Mouse (Mus musculus) stomach, embryonic 16.5 days (tissue): ENCODE results near the gene Arid1a. TPM values are rescaled to one million over a fixed set of nuclear protein-coding genes. Genes with fewer than 3 reads are reported as not detected.

Experiments
- ATAC-seq: fragments of 200-750 bp; cut with Nextera tagmentation; 2 replicates; pipeline ENCODE4 v1.8.0; 2017; ENCODE audit warnings: moderate number of reproducible peaks, moderate TSS enrichment; ENCODE audit not compliant: insufficient read depth, low FRiP score
- H3K27ac ChIP-seq: fragments of 300-500 bp; sonication (generic); 2 replicates; pipeline ENCODE4 v1.5.1; 2014; ENCODE audit warnings: low read length
- H3K27me3 ChIP-seq: fragments of 300-500 bp; sonication (generic); 2 replicates; pipeline ENCODE4 v1.6.1; 2014; ENCODE audit warnings: low read length, control low read depth, mixed read lengths; ENCODE audit not compliant: control insufficient read depth, insufficient read depth
- H3K36me3 ChIP-seq: fragments of 300-500 bp; sonication (generic); 2 replicates; pipeline ENCODE4 v1.6.1; 2014; ENCODE audit warnings: low read length; ENCODE audit not compliant: control insufficient read depth, insufficient read depth
- H3K4me1 ChIP-seq: fragments of 300-500 bp; sonication (generic); 2 replicates; pipeline ENCODE4 v1.6.1; 2014; ENCODE audit warnings: low read length, control low read depth, mixed read lengths; ENCODE audit not compliant: control insufficient read depth, insufficient read depth
- H3K4me2 ChIP-seq: fragments of 300-500 bp; sonication (generic); 2 replicates; pipeline ENCODE4 v1.6.1; 2014; ENCODE audit warnings: low read depth, low read length, mixed read lengths
- H3K4me3 ChIP-seq: fragments of 300-500 bp; sonication (generic); replicated peaks from 2 replicates; pipeline ENCODE4 v1.5.1; 2014; ENCODE audit warnings: mild to moderate bottlenecking, low read length
- H3K9ac ChIP-seq: fragments of 300-500 bp; sonication (generic); 2 replicates; pipeline ENCODE4 v1.6.1; 2014; ENCODE audit warnings: low read length
- H3K9me3 ChIP-seq: fragments of 300-500 bp; sonication (generic); replicated peaks from 2 replicates; pipeline ENCODE4 v1.6.1; 2016; ENCODE audit warnings: low read length, control low read depth; ENCODE audit not compliant: control insufficient read depth
- WGBS: fragments of 180-500 bp; shearing (Covaris S2); extraction: QIAGEN DNeasy Blood & Tissue Kit; methylation state at CpG from one replicate; pipeline ENCODE4 v1.1.7; 2014; 5-methylcytosine and 5-hydroxymethylcytosine counted together
- polyA plus RNA-seq: library from polyadenylated mRNA; unstranded; fragments of >200 nt; fragmentation: Nextera tagmentation; extraction: Ambion mirVana; gene quantifications from 2 replicates; pipeline ENCODE4 v1.2.1, GENCODE M21; 2015

Arid1a gene
- polyA plus RNA-seq = 25.0 and 26.1 TPM in 2 replicates

- H3K9ac ChIP-seq = peak within 1 kb of the TSS; percentile 100
- no peaks in the 10 kb centered on the region for H3K36me3 ChIP-seq
- peak within 1 kb of the TSS; percentile 95 for H3K4me2 ChIP-seq
- under 1% methylated on average over 40 of the region's 40 CpGs for WGBS
- H3K4me1 ChIP-seq = peaks cover 20% of the 10 kb centered on the region
- H3K9me3 ChIP-seq = no peaks in the 10 kb centered on the region
- peak; percentile 77 for ATAC-seq
- peak within 1 kb of the TSS; percentile 74 for H3K4me3 ChIP-seq
- H3K27ac ChIP-seq = peak within 1 kb of the TSS; percentile 100
- H3K27me3 ChIP-seq = no peaks in the 10 kb centered on the region
Measured at GRCm38 (mm10) chr4:133756514-133757268, at the start of gene Arid1a. Gene Arid1a (minus strand): TSS chr4:133756769.

- WGBS = 68% methylated on average over 15 of the region's 15 CpGs
- ATAC-seq = no peak
Measured at GRCm38 (mm10) chr4:133804401-133805263, 48.1 kb upstream of the Arid1a start.

DNA sequence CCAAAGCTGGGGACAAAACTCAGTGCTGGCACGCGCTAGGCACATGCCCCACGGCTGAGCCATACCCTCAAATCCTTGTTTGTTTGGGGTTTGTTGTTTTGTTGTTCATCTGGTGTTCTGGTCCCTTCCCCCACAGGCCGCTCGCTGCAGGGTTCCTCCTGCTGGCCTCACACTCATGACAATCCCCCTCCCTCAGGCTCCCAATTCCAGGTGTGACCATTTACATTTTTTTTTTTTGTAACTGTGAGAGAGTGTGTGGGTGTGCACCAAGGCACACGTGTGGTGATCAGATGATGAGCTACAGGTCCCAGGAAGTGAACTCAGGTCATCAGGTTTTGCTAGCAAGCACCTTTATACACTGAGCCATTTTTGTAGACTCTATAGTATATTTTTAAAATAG lies 44.0 kb upstream of the Arid1a start:
- WGBS = 21% methylated on average over 6 of the region's 6 CpGs
- no peak for ATAC-seq
- Histone ChIP-seq H3K9me3 (no peaks in the 10 kb centered on the region), H3K4me2 (no peak overlapping the region), H3K27me3 (no peaks in the 10 kb centered on the region), H3K27ac (no peak overlapping the region), H3K4me1 (no peaks in the 10 kb centered on the region), H3K9ac (no peak overlapping the region), H3K4me3 (no peak overlapping the region), H3K36me3 (no peaks in the 10 kb centered on the region)

More at GRCm38 (mm10) chr4:133804401-133805263, 48.1 kb upstream of the Arid1a start:
- no peak overlapping the region for H3K27ac ChIP-seq
- H3K9ac ChIP-seq = no peak overlapping the region
- no peak overlapping the region for H3K4me2 ChIP-seq
- no peaks in the 10 kb centered on the region for H3K9me3 ChIP-seq
- H3K4me1 ChIP-seq = no peaks in the 10 kb centered on the region
- H3K4me3 ChIP-seq = no peak overlapping the region
- no peaks in the 10 kb centered on the region for H3K36me3 ChIP-seq
- no peaks in the 10 kb centered on the region for H3K27me3 ChIP-seq

DNA sequence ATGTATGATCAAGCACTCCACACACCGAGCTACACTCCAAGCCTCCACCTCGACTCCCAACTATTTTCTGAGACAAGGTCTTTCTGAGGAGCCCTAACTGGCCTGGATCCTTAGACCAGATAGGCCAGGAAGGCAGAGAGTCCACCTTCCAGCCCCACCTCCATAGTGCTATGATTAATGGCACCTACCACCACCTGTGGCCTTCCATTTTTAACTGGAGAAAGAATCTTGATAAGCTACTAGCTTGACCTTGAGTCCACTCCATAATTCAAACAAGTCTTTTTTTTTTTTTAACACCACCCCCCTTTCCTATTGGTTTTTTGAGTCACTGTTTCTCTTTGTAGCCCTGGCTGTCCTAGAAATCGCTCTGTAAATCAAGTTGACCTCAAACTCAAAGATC lies 36.7 kb upstream of the Arid1a start:
- no peaks in the 10 kb centered on the region for H3K4me1 ChIP-seq
- H3K4me2 ChIP-seq = no peak overlapping the region
- 63% methylated on average over 3 of the region's 3 CpGs for WGBS
- H3K9me3 ChIP-seq = no peaks in the 10 kb centered on the region
- no peaks in the 10 kb centered on the region for H3K36me3 ChIP-seq
- H3K27me3 ChIP-seq = no peaks in the 10 kb centered on the region
- no peak overlapping the region for H3K9ac ChIP-seq
- H3K4me3 ChIP-seq = no peak overlapping the region
- ATAC-seq = peak; percentile 73; the same call in 1 of the 2 replicates
- peak overlapping the region; percentile 25; the same call in 1 of the 2 replicates for H3K27ac ChIP-seq

DNA sequence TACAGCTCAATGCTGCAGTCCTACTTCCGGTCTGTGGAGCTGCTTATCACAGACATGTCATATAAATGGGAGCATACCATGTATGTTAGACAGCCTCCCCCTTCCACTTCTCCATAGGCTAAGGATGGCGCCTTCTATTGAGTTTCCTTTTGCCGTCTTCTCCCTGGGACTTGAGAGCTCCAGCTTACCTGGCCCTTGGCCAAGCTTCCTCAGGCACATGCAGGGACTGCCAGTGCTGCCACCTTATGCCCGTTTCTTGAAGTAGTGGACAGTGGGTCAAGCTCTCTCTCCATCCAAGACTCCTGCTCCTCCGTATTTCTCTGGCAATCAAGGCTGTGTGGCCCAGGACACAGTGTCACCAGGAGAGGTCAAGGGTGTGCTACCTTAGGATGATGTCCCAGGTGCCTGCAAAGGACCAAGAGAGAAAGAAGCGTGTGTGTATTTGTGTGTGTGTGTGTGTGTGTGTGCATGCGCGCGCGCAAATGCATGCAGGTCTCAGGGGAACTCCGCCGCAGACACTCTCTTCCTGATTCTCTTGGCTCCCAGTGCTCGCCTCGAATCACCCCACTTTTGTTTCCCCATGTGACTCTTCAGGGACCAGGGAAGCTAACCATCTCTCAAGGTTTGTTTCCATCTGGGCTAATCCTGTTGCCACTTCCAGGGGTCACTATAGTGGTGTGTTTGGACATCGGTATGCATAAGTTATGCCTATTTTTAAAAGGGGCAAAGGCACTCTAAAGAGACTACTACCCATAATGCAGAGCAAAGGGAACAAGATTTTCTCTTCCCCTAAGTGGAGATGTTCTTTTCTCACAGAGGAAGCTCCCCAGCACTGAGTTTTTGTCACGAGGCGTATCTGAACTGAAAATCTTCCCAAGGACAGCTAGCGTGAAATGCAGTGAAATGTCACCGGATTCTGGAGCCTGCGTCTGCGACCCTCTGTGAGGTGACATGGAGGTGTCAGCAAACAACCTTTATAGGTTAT lies 18.3 kb upstream of the Arid1a start:
- H3K9me3 ChIP-seq = no peaks in the 10 kb centered on the region
- no peak overlapping the region for H3K27ac ChIP-seq
- H3K9ac ChIP-seq = no peak overlapping the region
- ATAC-seq = peak; percentile 75; the same call in 1 of the 2 replicates
- WGBS = 78% methylated on average over 21 of the region's 21 CpGs
- no peaks in the 10 kb centered on the region for H3K4me1 ChIP-seq
- no peak overlapping the region for H3K4me2 ChIP-seq
- no peaks in the 10 kb centered on the region for H3K36me3 ChIP-seq
- H3K4me3 ChIP-seq = no peak overlapping the region
- H3K27me3 ChIP-seq = no peaks in the 10 kb centered on the region

- Histone ChIP-seq H3K27me3 (no peaks in the 10 kb centered on the region), H3K4me2 (no peak overlapping the region), H3K4me3 (no peak overlapping the region), H3K4me1 (no peaks in the 10 kb centered on the region), H3K9me3 (no peaks in the 10 kb centered on the region), H3K27ac (no peak overlapping the region), H3K36me3 (no peaks in the 10 kb centered on the region), H3K9ac (no peak overlapping the region)
- 83% methylated on average over 3 of the region's 3 CpGs for WGBS
- ATAC-seq = no peak
Measured at GRCm38 (mm10) chr4:133769157-133769556, 12.6 kb upstream of the Arid1a start.

- Histone ChIP-seq H3K9me3 (no peaks in the 10 kb centered on the region), H3K9ac (no peak overlapping the region), H3K27me3 (no peaks in the 10 kb centered on the region), H3K36me3 (no peaks in the 10 kb centered on the region), H3K4me1 (no peaks in the 10 kb centered on the region), H3K4me2 (no peak overlapping the region), H3K4me3 (no peak overlapping the region), H3K27ac (no peak overlapping the region)
- 69% methylated on average over 6 of the region's 6 CpGs for WGBS
- no peak for ATAC-seq
Measured at GRCm38 (mm10) chr4:133763112-133763511, 6.5 kb upstream of the Arid1a start.

- WGBS = 81% methylated on average over 8 of the region's 8 CpGs
- H3K9ac ChIP-seq = no peak overlapping the region
- H3K4me2 ChIP-seq = no peak overlapping the region
- ATAC-seq = no peak
- H3K4me1 ChIP-seq = peaks cover 19% of the 10 kb centered on the region
- no peak overlapping the region for H3K27ac ChIP-seq
- no peaks in the 10 kb centered on the region for H3K36me3 ChIP-seq
- no peaks in the 10 kb centered on the region for H3K9me3 ChIP-seq
- H3K4me3 ChIP-seq = no peak overlapping the region
- H3K27me3 ChIP-seq = no peaks in the 10 kb centered on the region
Measured at GRCm38 (mm10) chr4:133759659-133760058, 3.1 kb upstream of the Arid1a start.
